Comparison of ENCODE assay signal across 14 mouse cellular contexts in the genomic region with DNA sequence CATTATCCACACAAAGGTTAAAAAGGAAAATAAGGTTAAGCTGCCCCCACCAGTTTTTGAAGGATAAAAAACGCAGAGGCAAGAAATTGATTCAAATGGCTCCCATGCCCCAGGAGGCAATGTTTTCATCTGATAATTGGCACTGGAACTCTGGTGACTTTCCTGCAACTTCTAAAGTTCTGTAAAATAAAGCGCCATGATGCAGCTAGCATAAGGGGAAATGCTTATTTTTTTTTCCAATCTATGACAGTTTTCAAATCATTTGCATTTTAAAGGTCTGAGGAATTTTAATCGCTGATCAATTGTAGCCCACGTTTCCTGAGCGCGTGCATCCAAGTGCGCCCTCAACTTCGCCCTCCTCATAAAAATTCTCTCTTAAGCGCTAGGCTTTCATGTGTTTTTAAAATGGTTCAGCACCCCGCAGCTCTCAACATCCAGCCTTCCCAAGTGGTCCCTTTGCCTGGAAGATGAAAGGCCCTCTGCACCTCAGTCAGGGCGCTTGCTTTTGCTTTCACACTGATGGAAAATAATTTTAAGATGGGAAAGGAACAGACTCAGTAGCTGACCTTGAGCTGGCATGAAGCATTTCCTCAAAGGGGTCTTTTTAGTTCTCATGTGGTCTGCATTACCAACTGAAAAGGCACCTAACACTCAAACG.
A peak's percentile ranks its signal among the peaks of the same experiment; 100 is the strongest.
DNase-seq lines count a peak whose midpoint lies in the region; ATAC-seq and TF ChIP-seq lines count a peak whose summit lies in the region.
"Had no signal": no experiment of that assay in that cellular context is flagged by ENCODE, and none has a peak within 500 bp of the region (broad histone marks: within the 10 kb centered on the region; RNA-seq: fewer than 3 reads in every experiment).

No protein-coding gene starts in this region.

- TF ChIP-seq CTCF in lung, postnatal 0 days (IDR thresholded peaks at IDR 0.05): no peak

- 0 out of 2 replicates have a peak overlapping the region, but pooled peaks have one; percentile 5 for H3K4me2 ChIP-seq in hindbrain, embryonic 16.5 days (ENCODE audit: low read length)
- no peak overlapping the region for H3K4me2 ChIP-seq in hindbrain, embryonic 11.5 days (replicated peaks; ENCODE audit: low read depth, low read length)
- H3K4me2 ChIP-seq in limb, embryonic 12.5 days: peak overlapping the region; percentile 29
- 0 out of 2 replicates have a peak overlapping the region, but pooled peaks have one; percentile 9 for H3K4me2 ChIP-seq in neural tube, embryonic 13.5 days
- no peak overlapping the region for H3K4me2 ChIP-seq in lung, postnatal 0 days (replicated peaks; ENCODE audit: low read depth, low read length)
- H3K4me2 ChIP-seq: heart, embryonic 12.5 days had no signal

- TF ChIP-seq EP300 in lung, postnatal 0 days (IDR thresholded peaks at IDR 0.05): no peak

- no peaks in the 10 kb centered on the region; the same call in 1 of the 2 replicates for H3K4me1 ChIP-seq in hindbrain, embryonic 16.5 days (ENCODE audit: control insufficient read depth, insufficient read depth, low read depth, low read length)
- H3K4me1 ChIP-seq in hindbrain, embryonic 11.5 days (replicated peaks; ENCODE audit: control insufficient read depth, insufficient read depth, low read length): no peaks in the 10 kb centered on the region
- peaks cover 17% of the 10 kb centered on the region for H3K4me1 ChIP-seq in forebrain, embryonic 10.5 days
- H3K4me1 ChIP-seq in limb, embryonic 12.5 days (replicated peaks): peaks cover 11% of the 10 kb centered on the region; the same call in 1 of the 2 replicates
- H3K4me1 ChIP-seq in neural tube, embryonic 13.5 days (replicated peaks): peaks cover 8% of the 10 kb centered on the region
- H3K4me1 ChIP-seq in lung, postnatal 0 days (ENCODE audit: insufficient read depth, low read depth, low read length): no peaks in the 10 kb centered on the region

- no peaks in the 10 kb centered on the region for H3K9me3 ChIP-seq in hindbrain, embryonic 16.5 days (ENCODE audit: control insufficient read depth, low read length)
- no peaks in the 10 kb centered on the region for H3K9me3 ChIP-seq in hindbrain, embryonic 11.5 days (ENCODE audit: control insufficient read depth, low read length)
- no peaks in the 10 kb centered on the region for H3K9me3 ChIP-seq in forebrain, embryonic 10.5 days
- no peaks in the 10 kb centered on the region for H3K9me3 ChIP-seq in limb, embryonic 12.5 days
- H3K9me3 ChIP-seq in neural tube, embryonic 13.5 days: no peaks in the 10 kb centered on the region
- H3K9me3 ChIP-seq in lung, postnatal 0 days (ENCODE audit: low read length): no peaks in the 10 kb centered on the region
- H3K9me3 ChIP-seq: G1E; heart, embryonic 12.5 days had no signal

- intact Hi-C loops in heart, postnatal 36 days (cut with DNase I): no loop called here

- no peak for ATAC-seq in hindbrain, embryonic 16.5 days
- no peak for ATAC-seq in hindbrain, embryonic 11.5 days (ENCODE audit: low FRiP score)
- peak; percentile 52; the same call in 1 of the 2 replicates for ATAC-seq in limb, embryonic 12.5 days (ENCODE audit: insufficient number of reproducible peaks, insufficient read depth, low FRiP score, low TSS enrichment, low read depth)
- ATAC-seq in neural tube, embryonic 13.5 days (ENCODE audit: low read depth): no peak
- no peak for ATAC-seq in lung, postnatal 0 days
- ATAC-seq: intestine, embryonic 16.5 days had no signal

- no peak for DNase-seq in hindbrain, embryonic 11.5 days (ENCODE audit: low spot score)
- DNase-seq in forebrain, embryonic 10.5 days (ENCODE audit: extremely low spot score, low spot score): peak; percentile 17
- DNase-seq in lung, postnatal 0 days (ENCODE audit: low spot score): no peak
- no peak for DNase-seq in adrenal gland, adult (ENCODE audit: inconsistent age in 2 of 2, low spot score in 1 of 2)
- no peak for DNase-seq in heart, postnatal 36 days
- DNase-seq: cerebellum, adult 8-10 months; right cerebral cortex, adult 18-20 months; thymus, adult 18-20 months had no signal

- no peak overlapping the region for H3K4me3 ChIP-seq in hindbrain, embryonic 16.5 days (ENCODE audit: low read length)
- H3K4me3 ChIP-seq in hindbrain, embryonic 11.5 days (ENCODE audit: low read depth, low read length): no peak overlapping the region
- no peak overlapping the region for H3K4me3 ChIP-seq in forebrain, embryonic 10.5 days
- H3K4me3 ChIP-seq in limb, embryonic 12.5 days (replicated peaks): no peak overlapping the region
- no peak overlapping the region for H3K4me3 ChIP-seq in neural tube, embryonic 13.5 days
- no peak overlapping the region for H3K4me3 ChIP-seq in lung, postnatal 0 days (ENCODE audit: low read depth, low read length)
- H3K4me3 ChIP-seq: heart, embryonic 12.5 days had no signal

- H3K36me3 ChIP-seq in hindbrain, embryonic 16.5 days (ENCODE audit: control insufficient read depth, insufficient read depth, low read length): no peaks in the 10 kb centered on the region
- no peaks in the 10 kb centered on the region for H3K36me3 ChIP-seq in hindbrain, embryonic 11.5 days (ENCODE audit: control insufficient read depth, insufficient read depth, low read length)
- H3K36me3 ChIP-seq in forebrain, embryonic 10.5 days (replicated peaks): no peaks in the 10 kb centered on the region
- H3K36me3 ChIP-seq in limb, embryonic 12.5 days: no peaks in the 10 kb centered on the region
- no peaks in the 10 kb centered on the region for H3K36me3 ChIP-seq in neural tube, embryonic 13.5 days
- H3K36me3 ChIP-seq in lung, postnatal 0 days (ENCODE audit: insufficient read depth, low read length): no peaks in the 10 kb centered on the region
- H3K36me3 ChIP-seq: G1E; heart, embryonic 12.5 days had no signal

- WGBS in hindbrain, embryonic 16.5 days: 15% methylated on average over 12 of the region's 12 CpGs
- WGBS in hindbrain, embryonic 11.5 days: 20% methylated on average over 12 of the region's 12 CpGs
- WGBS in forebrain, embryonic 10.5 days: 16% methylated on average over 12 of the region's 12 CpGs
- 6% methylated on average over 12 of the region's 12 CpGs for WGBS in limb, embryonic 12.5 days
- 14% methylated on average over 12 of the region's 12 CpGs for WGBS in neural tube, embryonic 13.5 days
- WGBS in lung, postnatal 0 days: 39% methylated on average over 12 of the region's 12 CpGs

- H3K27me3 ChIP-seq in hindbrain, embryonic 16.5 days (replicated peaks; ENCODE audit: control insufficient read depth, insufficient read depth, low read length): no peaks in the 10 kb centered on the region
- H3K27me3 ChIP-seq in hindbrain, embryonic 11.5 days (ENCODE audit: control insufficient read depth, insufficient read depth, low read length): no peaks in the 10 kb centered on the region
- H3K27me3 ChIP-seq in forebrain, embryonic 10.5 days (ENCODE audit: poor library complexity, severe bottlenecking): no peaks in the 10 kb centered on the region
- no peaks in the 10 kb centered on the region for H3K27me3 ChIP-seq in limb, embryonic 12.5 days
- H3K27me3 ChIP-seq in neural tube, embryonic 13.5 days: no peaks in the 10 kb centered on the region
- no peaks in the 10 kb centered on the region for H3K27me3 ChIP-seq in lung, postnatal 0 days (replicated peaks; ENCODE audit: insufficient read depth, low read length)
- H3K27me3 ChIP-seq: heart, embryonic 12.5 days had no signal

- no peak overlapping the region for H3K9ac ChIP-seq in hindbrain, embryonic 16.5 days (ENCODE audit: low read depth, low read length)
- no peak overlapping the region for H3K9ac ChIP-seq in hindbrain, embryonic 11.5 days (ENCODE audit: low read depth, low read length)
- H3K9ac ChIP-seq in limb, embryonic 12.5 days (replicated peaks): no peak overlapping the region
- H3K9ac ChIP-seq in neural tube, embryonic 13.5 days: no peak overlapping the region
- no peak overlapping the region for H3K9ac ChIP-seq in lung, postnatal 0 days (replicated peaks; ENCODE audit: low read depth)
- H3K9ac ChIP-seq: heart, embryonic 12.5 days had no signal

- no peak overlapping the region for H3K27ac ChIP-seq in hindbrain, embryonic 16.5 days (ENCODE audit: low read depth, low read length)
- H3K27ac ChIP-seq in hindbrain, embryonic 11.5 days (ENCODE audit: low read depth, low read length): no peak overlapping the region
- peak overlapping the region; percentile 70 for H3K27ac ChIP-seq in forebrain, embryonic 10.5 days
- 0 out of 2 replicates have a peak overlapping the region, but pooled peaks have one; percentile 25 for H3K27ac ChIP-seq in limb, embryonic 12.5 days
- no peak overlapping the region for H3K27ac ChIP-seq in neural tube, embryonic 13.5 days (replicated peaks)
- H3K27ac ChIP-seq in lung, postnatal 0 days (ENCODE audit: low read length): no peak overlapping the region

Comparison
In these comparisons a context has a peak if more than half of its experiments do, and no peak if none do; other contexts are left out.
1. H3K4me2 ChIP-seq: peak in hindbrain, embryonic 16.5 days (single experiment), limb, embryonic 12.5 days (single experiment) and neural tube, embryonic 13.5 days (single experiment); none in hindbrain, embryonic 11.5 days (single experiment) and lung, postnatal 0 days (single experiment).
2. H3K27ac ChIP-seq: peak in forebrain, embryonic 10.5 days (single experiment) and limb, embryonic 12.5 days (single experiment); none in hindbrain, embryonic 16.5 days (single experiment), hindbrain, embryonic 11.5 days (single experiment), neural tube, embryonic 13.5 days (single experiment) and lung, postnatal 0 days (single experiment).